Mouse (Mus musculus) lung, postnatal 4 days (tissue): ENCODE results near the gene Nipbl.
"Not testable (repeated sequence)": the region's sequence is repeated elsewhere in the genome, so short reads cannot be mapped to it uniquely, and the experiment has no call there.

Experiments used
- DNase-seq, 2 experiments: peaks; one replicate each; pipeline ENCODE4 v3.0.0; 2021

Nipbl gene

DNA sequence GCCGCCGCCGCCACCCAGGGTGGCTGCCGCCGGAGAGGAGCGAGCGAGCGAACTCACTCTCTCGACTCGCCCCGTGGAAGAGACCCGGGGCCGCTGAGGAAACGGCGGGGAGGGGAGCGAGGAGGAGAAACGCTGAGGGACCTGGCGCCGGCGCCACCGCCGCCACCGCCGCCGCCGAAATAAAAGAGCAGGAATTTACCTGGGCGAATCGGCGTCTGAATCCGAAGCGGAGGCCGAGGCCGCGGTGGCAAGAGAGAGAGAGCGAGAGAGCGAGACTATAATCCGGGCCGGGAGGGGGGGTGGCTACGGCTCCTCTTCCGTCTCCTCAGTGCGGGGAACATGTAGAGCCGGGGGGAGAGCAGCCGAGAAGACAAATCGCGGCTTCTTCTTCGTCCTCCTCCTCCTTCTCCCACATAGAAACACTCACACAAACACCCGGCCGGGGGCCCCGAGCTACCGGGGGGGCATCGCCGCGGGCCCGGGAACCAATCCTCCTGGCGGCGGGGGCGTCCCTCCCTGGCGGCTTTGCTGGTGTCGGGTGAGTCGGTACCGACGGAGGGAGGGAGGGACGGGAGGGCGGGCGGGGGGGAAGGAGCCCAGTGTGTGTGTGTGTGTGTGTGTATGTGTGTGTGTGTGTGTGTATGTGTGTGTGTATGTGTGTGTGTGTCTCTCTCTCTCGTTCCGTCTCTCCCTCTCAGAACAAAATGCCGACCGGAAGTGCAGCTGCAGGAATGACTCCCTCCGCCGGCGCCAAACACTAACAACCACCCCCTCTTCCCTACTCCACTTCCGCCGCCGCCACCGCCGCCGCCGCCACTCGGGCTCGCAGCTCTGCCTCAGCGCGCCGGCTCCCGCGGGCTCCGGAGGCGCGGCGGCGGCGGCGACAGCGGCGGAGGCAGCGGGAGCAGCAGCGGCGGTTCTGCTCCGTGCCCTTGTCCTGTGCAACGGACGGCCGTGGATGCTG lies at the start of gene Nipbl:
Gene Nipbl, minus strand, starts transcription at position 538 of the 964 bp plus-strand sequence.
- peak; percentile 93 to 95 for DNase-seq

DNA sequence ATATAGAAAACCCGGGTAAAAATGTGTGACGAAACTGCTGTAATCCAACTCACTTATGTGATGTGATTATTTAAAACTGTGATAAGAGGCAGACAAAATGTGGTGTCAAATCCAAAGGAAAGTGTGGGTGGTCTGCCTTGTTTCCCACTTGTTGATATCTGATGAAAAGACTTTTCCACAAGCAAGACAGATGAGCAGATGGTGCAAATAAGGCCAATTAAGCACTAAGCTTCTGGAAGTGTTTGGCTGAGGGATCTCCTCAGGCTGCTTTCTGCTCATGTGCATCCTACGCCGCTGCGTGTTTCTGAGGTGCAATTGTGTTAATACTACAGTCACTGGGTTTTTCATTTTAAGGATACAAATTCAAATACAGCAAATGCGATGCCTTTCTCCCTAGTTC lies 41.0 kb upstream of the Nipbl start:
- DNase-seq = no peak

DNA sequence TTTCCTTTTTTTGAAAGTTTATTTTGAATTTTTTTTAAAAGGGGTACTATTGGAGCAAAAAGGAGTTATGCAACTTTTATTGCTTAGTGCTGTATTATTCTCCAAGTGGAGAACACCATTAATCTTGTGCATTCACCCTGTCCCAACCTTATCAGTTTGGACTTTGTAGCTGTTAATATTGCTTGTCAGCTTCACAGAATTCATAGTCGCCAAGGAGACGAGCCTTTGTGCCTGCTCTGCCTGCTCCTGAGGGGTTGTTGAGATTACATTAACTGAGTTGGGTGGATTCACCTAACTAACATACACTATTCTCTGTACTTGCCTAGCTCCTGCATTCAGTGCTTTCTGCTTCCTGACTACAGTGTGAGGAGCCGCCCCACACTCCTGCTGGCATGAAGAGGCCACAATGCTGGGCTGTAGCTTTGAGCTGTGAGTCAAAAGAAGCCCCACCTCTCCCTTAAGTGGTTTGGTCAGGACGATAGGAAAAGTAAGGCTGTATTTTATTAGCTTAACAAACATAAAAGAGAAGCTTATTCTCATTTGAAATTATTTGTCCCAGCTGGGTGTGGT lies 24.8 kb upstream of the Nipbl start:
- no peak for DNase-seq

DNA sequence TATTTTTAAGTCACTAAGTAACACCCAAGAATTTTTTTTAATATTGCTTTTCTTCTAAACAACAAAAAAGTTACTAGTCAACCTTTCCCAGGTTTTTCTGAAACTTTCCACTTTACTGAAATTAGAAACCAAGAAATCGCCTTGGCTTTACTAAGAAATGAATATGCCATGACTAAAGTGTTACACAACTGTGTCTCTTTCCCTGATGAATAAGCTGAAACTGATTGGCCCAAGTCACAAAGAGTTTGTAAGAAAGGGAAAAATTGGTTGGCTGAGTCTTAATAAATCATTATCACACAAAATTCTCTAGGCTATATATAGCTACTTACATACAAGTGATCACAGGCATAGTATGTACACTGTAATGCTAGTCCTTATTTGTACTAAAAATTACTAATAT lies 19.3 kb upstream of the Nipbl start:
- no peak for DNase-seq

DNA sequence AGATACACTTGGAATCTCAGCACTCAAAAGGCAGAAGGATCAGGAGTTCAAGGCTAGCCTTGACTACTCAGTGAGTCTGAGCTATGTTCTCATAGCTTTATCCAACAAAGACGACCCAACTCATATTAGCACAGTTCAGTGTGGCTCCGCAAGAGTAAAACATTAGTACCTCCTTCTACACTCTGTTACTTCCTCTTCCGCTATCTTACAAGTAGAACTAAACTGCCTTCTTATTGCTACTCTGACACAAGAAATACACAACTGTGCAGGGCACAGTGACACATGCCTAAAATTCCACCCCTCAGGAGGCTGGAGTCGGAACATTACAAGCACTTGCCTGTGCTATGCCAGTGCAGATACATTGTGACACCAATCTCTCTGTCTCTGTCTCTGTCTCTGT lies 18.5 kb upstream of the Nipbl start:
- no peak for DNase-seq

DNA sequence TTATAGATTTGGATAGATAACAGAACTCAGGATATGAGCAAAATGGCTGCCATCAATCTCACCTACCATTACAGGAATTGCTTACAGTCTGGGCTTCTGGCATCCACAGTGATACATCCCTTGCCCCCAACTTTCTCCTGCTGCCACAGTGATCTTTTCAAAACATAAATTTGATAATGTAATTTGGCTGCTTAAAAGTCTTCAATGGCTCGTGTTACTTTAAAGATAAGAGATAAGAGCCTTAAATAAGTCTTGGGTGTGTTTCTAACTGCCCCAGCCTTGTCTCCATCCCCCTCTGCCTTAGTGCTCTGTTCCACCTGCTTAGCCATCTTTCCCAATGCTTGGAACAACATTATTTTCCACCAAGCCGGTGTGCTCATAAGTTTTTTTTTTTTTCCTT lies 16.6 kb upstream of the Nipbl start:
- DNase-seq = no peak

DNA sequence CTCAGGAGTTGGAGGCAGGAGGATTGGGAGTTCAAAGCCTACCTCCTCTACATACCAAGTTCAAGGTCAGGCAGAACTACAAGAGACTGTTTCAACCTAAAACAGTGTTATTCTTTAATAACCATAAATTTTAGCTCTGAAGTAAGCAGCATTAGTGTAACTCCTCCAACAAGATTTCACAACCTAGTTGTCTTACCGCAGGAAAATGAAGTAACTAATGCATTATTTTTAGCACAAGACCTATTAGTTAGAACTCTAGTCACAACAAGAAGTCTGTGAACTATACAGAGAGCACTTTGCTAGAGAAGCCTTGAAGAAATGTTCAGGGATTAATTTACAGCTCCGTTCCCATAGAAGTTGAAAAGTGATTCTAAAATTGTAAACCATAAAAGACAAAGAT lies 15.7 kb upstream of the Nipbl start:
- no peak for DNase-seq

DNA sequence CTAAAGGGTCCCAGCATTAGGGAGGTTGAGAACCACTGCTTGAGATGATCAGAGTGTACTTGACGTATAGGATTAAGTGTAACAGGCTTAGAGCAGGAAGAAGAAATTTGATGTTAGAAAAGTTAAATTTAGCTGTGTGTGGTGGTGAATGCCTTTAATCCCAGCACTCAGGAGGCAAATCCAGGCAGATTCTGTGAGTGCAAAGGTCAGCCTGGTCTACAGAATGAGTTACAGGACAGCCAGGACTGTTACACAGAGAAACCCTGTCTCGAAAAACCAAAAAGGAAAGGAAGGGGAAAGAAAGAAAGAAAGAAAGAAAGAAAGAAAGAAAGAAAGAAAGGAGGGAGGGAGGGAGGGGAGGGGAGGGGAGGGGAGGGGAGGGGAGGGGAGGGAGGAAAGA lies 12.0 kb upstream of the Nipbl start:
- not testable (repeated sequence) for DNase-seq

DNA sequence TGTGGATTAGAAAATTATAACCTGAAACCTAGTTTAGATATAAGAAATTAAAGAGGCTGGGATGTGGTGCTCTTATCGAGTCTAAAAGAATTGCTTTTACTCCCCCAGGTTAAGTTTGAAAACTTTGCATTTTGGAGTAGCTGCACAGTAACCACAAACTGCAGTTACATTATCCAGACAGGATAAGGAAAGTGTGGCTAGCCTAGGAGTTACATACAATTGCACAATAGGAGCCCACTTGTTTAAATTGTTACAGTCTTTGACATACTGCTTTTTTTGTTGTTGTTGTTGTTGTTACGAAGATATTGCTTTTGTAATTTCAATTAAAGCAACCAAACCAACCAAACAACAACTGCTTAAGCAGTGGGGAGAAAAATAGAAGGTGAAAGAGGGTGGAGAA lies 11.2 kb upstream of the Nipbl start:
- no peak for DNase-seq

DNA sequence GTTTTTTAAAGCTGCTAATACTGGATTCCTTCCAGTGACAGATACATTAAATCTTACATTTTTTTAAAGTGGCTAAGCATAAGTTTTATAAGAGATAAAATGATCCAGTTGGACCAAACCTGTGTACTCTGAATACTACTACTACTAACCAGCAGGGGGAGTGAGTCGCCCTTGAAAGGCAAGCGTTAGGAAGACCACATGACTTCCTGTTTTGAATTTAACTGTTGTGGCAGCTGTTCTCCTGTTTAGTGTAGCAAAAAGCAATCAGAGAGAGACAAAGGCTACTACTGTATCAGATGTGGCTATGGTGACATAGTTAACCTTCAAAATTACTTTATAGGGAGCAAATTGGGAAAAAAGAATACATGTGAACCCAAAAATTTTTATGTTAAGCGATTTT lies 6.8 kb upstream of the Nipbl start:
- DNase-seq = peak in 1 of 2 experiments; percentile 49

DNA sequence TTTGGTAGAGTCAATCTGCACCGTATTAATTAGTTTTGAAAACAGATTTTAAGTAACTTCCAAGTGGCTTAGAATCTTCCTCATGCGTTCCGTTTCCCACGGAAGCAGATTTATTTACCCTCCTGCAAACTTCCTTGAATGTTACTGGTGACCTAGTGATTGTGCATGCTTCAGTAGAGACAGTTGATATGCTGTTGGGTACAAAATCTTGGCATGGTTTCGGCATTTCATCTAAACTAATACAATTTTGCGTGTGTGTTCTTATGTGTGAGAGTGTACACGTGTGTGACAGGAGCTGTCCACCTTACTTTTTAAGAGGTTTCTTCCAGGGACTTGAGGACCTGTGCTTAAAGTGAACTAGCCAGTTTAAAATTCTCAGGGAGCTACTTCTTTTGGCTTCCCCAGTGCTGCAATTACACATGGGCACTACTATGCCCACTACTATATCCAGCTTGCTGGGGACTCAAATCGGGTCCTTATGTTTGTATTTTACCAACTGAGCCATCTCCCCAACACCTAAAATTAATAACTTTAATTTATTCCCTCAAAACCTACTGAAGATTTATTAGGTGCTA lies 3.0 kb upstream of the Nipbl start:
- no peak for DNase-seq

DNA sequence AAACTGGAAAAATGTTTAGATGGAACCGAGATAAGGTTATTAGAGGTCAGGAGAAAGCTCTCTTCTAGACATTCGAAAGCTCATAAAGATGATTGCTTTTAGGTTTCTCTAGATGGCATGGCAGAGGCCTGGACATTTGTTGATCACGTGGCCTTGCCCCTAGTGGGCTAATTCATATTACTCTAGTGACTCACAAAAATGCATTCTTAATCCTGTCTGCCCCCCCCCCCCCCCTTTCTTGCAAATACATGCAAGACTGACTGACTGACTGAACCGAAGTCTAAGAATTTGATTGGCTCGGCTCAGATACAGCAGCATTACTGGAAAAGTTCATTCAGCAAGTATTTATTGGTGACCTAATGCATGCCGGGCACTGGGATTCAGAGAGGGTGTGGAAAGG lies 2.2 kb upstream of the Nipbl start:
- peak in 1 of 2 experiments; percentile 52 for DNase-seq

DNA sequence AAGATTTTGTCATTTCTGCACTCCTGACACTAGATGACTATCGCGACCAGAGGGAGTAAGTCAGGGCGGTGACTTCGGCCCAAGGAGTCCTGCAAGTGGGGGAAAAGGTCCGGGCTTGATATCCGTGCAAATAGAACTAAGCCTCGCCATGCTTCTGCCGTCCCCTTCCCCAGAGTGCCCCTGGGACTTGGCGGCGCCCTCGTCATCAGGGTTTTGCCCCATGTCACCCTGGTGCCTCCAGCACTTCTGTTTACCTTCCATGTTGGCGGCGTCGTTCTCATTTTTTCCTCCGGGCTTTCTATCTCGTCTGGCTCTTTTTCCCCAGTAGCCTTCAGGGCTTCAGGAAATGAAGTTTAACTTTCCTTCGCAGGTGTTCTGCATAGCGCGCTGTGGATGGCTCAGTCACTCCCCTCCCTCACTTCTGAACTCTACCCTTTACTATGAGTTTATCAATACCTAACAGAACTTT lies 1.7 kb upstream of the Nipbl start:
- peak; percentile 31 to 45 for DNase-seq

DNA sequence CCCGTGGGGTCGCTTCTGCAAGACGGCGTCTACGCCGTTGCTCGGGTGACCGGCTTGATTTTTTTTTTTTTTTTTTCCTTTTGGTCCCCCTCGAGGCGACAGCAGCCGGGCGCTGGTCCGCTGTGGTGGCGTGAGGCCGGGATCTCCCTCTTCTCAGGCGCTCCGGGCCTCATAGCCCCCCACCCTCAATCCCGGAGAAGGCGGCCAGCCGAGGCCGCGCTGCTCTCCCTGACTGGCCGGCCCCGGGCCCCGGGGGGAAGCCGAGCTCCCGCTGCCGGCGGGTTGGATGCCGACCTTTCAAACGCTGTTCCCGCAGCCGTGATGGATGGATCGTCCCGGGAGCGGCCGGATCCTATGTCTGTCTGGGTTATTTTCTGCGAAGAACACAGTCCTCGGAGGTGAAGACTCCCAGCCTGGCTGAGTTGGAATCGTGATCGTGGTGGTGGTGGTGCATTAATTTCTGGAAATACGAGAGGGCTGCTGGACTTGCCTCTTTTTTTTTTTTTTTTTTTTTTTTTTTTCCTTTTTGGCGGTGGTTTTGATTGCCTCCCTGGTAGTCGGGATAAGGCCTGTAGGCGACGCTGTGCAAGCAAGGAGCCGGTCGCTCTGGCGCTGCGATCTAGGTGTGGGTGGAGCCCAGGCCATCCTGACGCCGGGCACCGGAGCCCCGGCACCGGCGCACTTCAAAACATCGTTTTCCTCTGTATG lies 781 bp upstream of the Nipbl start:
- peak; percentile 85 to 88 for DNase-seq

DNA sequence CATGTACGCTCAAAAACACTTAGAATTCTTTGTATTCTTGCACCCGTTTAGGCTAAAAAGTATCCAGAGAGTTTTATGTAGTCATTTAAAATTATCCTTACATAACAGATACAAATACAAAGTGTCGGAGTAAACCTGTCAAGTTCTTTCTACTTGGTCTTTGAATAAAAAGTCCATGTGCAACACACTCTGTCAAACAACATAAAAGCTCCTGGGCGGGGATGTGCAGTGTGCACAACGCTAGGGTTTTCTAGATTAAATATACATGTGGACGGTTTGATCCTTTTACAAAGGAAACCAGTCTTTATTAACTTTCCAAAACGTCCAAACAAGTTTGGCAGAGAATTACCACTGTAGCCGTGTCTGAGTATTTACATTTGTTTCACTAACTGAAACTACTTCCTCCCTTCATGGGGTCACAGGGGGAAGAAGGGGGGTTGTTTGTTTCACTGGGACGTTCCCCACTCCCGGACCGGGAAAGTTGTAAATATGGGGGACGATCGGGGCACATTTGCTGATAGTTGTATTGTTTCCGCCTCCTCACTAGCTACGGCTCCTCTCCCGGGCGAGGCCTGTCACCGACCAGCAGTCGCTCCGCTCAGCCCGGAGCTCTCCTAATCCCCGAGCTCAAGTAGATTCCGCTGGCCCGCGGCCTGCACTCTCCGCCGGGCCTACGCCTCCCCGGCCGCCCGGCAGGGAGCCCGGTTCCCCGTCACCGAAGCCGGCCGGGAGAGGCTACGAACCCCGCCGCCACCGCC lies 916 bp downstream of the Nipbl start:
- peak; percentile 76 to 81 for DNase-seq

DNA sequence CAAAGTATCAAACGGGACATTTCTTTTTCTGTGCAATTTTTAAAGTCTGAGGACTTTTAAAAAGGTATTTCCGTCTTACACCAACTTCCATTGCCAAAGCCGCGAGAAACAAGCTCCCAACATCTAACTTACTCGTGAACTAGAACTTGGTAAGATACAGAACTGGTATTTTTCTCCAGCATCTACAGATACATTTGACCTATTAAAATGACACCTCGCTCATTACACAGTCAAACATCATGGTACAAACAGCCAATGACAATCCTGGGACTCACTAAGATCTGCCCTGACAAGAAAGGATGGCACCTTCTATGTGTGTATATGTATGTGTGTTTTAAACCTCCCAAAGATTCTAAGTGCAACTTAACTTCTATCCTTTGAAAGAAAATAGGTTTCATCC lies 1.5 kb downstream of the Nipbl start:
- no peak for DNase-seq

DNA sequence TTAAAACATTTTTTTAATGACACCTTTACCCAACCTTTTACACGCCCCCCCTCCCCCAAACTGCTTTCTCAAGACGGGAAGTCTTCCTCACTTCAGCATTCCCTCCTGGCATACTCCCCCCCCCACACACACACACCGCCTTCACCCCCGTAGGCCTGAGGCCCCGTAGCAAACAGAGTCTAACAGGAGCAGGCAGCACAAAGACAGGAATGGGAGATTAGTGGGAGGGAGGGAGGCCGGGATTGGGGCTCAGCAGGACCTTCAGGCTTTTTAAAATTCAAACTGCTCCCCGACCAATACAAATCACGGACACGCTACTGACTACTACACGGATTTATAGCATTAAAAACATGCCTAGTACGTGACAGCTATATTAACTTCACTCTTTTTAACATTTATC lies 2.1 kb downstream of the Nipbl start:
- DNase-seq = no peak

DNA sequence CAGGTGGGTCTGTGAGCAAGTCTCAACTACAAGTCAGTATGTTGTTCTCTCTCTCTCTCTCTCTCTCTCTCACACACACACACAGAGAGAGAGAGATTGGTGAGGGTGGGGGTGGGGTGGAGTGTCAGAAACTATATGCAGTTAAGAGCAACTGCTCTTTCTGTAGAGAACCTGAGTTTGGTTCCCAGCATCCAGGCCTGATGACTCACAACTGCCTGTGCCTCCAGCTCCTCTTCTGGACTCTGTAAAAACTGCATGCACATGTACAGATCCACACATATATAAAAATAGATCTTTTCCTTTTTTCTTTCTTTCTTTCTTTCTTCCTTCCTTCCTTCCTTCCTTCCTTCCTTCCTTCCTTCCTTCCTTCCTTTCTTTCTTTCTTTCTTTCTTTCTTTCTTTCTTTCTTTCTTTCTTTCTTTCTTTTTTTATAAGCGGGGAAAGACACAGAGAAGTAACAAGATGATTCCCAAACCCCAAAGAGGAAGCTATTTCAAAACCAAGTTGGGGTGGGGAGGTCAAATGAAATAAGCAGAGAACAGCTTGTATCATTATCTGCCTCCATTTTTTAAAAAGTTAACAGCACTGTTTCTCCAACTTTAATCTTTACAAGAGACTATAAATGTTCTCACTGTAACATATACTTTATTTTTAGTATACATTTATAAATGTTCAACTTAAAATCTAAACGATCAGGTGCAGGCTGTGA lies 10.9 kb downstream of the Nipbl start:
- DNase-seq = no peak

DNA sequence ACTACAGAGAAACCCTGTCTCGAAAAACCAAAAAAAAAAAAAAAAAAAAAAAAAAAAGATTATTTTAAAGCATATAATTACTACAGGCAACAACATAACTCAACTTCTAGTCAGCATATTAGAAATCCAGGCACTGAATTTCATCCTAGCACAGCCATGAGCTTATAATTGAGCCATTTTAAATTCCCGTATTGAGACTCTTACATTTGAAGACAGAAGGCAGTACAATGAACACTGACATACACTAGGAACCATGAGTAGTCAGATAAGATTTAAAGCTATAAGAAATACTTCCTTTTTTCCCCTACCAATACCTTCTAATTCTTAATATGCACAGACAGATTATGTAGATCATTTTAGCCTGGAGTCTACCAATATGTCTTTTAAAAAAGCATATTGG lies 11.7 kb downstream of the Nipbl start:
- DNase-seq = no peak

DNA sequence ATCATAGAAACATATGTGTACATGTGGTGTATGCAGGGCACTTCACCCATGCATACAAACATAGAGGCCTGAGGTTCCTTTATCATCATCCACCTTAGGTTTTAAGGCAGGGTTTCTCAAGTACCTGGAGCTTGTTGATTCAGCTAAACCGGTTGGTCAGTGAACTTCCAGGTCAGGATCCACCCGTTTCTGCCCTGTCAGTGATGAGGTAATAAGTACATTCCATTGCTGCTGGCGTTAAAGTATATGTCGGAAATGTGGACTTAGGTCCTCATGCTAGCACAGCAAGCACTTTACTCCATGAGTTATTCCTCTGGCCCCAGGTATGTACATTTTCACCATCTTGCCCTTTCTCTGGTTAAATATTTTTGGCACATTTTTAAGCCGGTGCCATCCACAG lies 14.8 kb downstream of the Nipbl start:
- peak in 1 of 2 experiments; percentile 20 for DNase-seq

DNA sequence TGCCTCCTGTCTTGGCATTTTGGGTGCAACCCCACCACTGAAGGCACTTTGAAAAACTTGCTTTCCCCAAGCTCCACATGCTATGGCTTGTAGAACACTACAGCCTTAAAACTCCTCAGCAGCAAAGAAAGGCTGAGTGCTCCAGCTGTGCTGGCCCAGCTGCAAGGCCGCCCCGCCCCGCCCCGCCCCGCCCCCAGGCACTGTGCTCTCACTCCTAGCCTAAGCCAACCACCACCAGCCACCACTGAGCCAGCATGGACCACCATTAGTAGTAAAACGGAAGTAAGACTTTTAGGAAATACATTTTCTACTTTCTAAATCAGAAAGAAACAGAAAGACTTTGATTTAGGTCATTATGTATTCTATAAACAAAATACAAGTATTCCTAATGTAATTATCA lies 23.4 kb downstream of the Nipbl start:
- no peak for DNase-seq
